Mouse (Mus musculus) kidney, adult 2 months (tissue): ENCODE measurements at regions not wholly inside any gene's neighbourhood (a gene's known extent, or its start where the extent isn't known, plus 50 kb on each side); places are given as distances from the start of the nearest gene placed in this dataset.

Source experiments
- DNase-seq: peaks from one replicate; pipeline ENCODE4 v3.0.0; 2021
- H3K27ac ChIP-seq: fragments of 200-500 bp; 2 replicates; pipeline ENCODE4 v1.5.1; 2012; ENCODE audit warnings: low read depth, low read length, control low read depth, inconsistent platforms; ENCODE audit not compliant: insufficient read depth
- H3K27me3 ChIP-seq: fragments of 200-500 bp; replicated peaks from 2 replicates; pipeline ENCODE4 v1.6.1; 2012; ENCODE audit warnings: mild to moderate bottlenecking, moderate library complexity, low read length, inconsistent platforms; ENCODE audit not compliant: control insufficient read depth, insufficient read depth
- H3K36me3 ChIP-seq: fragments of 200-500 bp; 2 replicates; pipeline ENCODE4 v1.6.1; 2012; ENCODE audit warnings: mild to moderate bottlenecking, moderate library complexity, low read length, inconsistent platforms; ENCODE audit not compliant: control insufficient read depth, insufficient read depth
- H3K4me1 ChIP-seq: fragments of 200-500 bp; 2 replicates; pipeline ENCODE4 v1.6.1; 2011; ENCODE audit warnings: low read length; ENCODE audit not compliant: control insufficient read depth, insufficient read depth
- H3K4me3 ChIP-seq: fragments of 200-500 bp; 2 replicates; pipeline ENCODE4 v1.5.1; 2011; ENCODE audit warnings: mild to moderate bottlenecking, low read depth, low read length, control low read depth; ENCODE audit not compliant: insufficient read depth
- CTCF ChIP-seq: fragments of 200-500 bp; conservative IDR thresholded peaks from 2 replicates; pipeline ENCODE4 v1.5.1; 2011; ENCODE audit warnings: low read depth, mild to moderate bottlenecking, control low read depth, low read length, moderate library complexity, mixed read lengths; ENCODE audit not compliant: insufficient read depth, insufficient read length
- POLR2A ChIP-seq: fragments of 200-500 bp; IDR thresholded peaks from one replicate; pipeline ENCODE4 v1.6.1; 2011; ENCODE audit warnings: low read depth, low read length, control low read depth
- WGBS: fragments of 180-500 bp; shearing (Covaris S2); methylation state at CpG from one replicate; pipeline ENCODE4 v1.1.7; 2018; 5-methylcytosine and 5-hydroxymethylcytosine counted together

DNA sequence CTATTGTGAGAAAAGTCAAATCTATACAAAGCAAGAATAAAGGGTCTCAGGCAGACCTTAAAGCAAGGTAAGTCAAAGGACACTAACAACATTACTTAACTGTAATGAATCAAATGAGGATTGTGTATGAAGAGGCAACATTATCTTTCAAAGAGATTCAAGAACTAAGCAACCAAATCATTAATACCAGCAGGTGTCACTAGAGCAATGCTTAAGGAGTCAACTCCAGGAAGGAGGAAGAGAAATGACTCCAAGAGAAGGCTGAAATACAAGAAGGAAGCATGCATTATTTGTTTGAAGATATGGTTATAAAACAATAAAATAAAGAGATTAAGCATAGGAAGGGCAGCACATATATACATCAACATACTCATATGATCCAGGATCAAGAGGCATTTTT lies 475.1 kb upstream of the Tnc start:
- peak; percentile 43 for DNase-seq
- no peaks in the 10 kb centered on the region for H3K27me3 ChIP-seq
- H3K4me1 ChIP-seq = no peaks in the 10 kb centered on the region
- no peak overlapping the region for H3K4me3 ChIP-seq
- no peak overlapping the region for H3K27ac ChIP-seq
- TF ChIP-seq CTCF (no peak), POLR2A (no peak)
- H3K36me3 ChIP-seq = no peaks in the 10 kb centered on the region

DNA sequence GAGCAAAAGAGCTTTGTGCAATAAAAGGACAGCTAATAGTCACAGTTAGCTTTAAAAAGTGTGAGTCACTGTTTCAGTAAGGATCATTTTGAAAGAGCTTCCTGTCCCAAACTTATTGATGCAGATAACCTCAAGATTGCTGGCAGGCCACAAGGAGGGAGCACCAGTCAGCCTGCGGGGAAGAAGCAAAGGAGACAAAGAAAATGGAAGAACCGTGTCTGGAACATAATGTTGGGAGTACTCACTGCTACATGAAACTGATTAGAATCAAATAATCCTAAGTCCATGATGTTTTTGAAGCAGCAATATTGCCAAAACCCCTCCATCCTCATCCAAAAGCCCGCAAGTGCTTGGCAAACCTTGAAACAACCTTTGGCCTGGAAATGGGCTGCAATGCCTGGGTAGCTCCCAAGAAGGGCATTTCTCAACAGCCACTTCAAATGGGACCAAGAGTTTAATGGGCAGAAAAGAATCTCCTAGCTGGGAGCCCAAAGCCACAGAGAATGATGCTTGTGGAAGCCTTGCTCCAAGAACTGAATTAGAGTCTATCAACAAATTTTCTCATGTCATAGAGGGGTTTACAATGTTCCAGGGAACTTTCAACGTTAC lies 481.0 kb upstream of the Tnc start:
- peak; percentile 12 for DNase-seq
- Histone ChIP-seq H3K27me3 (no peaks in the 10 kb centered on the region), H3K4me3 (no peak overlapping the region), H3K4me1 (no peaks in the 10 kb centered on the region), H3K36me3 (no peaks in the 10 kb centered on the region), H3K27ac (no peak overlapping the region)
- 70% methylated on average over 4 of the region's 4 CpGs for WGBS
- TF ChIP-seq POLR2A (no peak), CTCF (no peak)

- 54% methylated on average over 4 of the region's 4 CpGs for WGBS
- peak; percentile 48 for DNase-seq
- Histone ChIP-seq H3K4me3 (no peak overlapping the region), H3K4me1 (no peaks in the 10 kb centered on the region; the same call in 1 of the 2 replicates), H3K36me3 (no peaks in the 10 kb centered on the region), H3K27me3 (no peaks in the 10 kb centered on the region), H3K27ac (no peak overlapping the region)
- no peak for TF ChIP-seq POLR2A
- TF ChIP-seq CTCF = no peak
Measured at GRCm38 (mm10) chr4:64530585-64530984, 483.8 kb upstream of the Tnc start.

GRCm38 (mm10) chr4:64533019-64533418 lies 486.2 kb upstream of the Tnc start:
- TF ChIP-seq CTCF (no peak), POLR2A (no peak)
- Histone ChIP-seq H3K36me3 (no peaks in the 10 kb centered on the region), H3K27ac (no peak overlapping the region), H3K4me3 (no peak overlapping the region), H3K4me1 (no peaks in the 10 kb centered on the region; the same call in 1 of the 2 replicates), H3K27me3 (no peaks in the 10 kb centered on the region)
- peak; percentile 69 for DNase-seq
- WGBS = 32% methylated on average over 3 of the region's 3 CpGs

GRCm38 (mm10) chr4:64535554-64536253 lies 488.9 kb upstream of the Tnc start:
- Histone ChIP-seq H3K36me3 (no peaks in the 10 kb centered on the region), H3K4me1 (no peaks in the 10 kb centered on the region; the same call in 1 of the 2 replicates), H3K4me3 (no peak overlapping the region), H3K27ac (no peak overlapping the region), H3K27me3 (no peaks in the 10 kb centered on the region)
- DNase-seq = peak; percentile 23
- 44% methylated on average over 6 of the region's 6 CpGs for WGBS
- TF ChIP-seq CTCF = no peak
- no peak for TF ChIP-seq POLR2A

GRCm38 (mm10) chr4:64538009-64538408 lies 491.2 kb upstream of the Tnc start:
- no peak overlapping the region for H3K27ac ChIP-seq
- WGBS = 58% methylated on average over 4 of the region's 4 CpGs
- H3K27me3 ChIP-seq = no peaks in the 10 kb centered on the region
- no peaks in the 10 kb centered on the region; the same call in 1 of the 2 replicates for H3K4me1 ChIP-seq
- H3K4me3 ChIP-seq = no peak overlapping the region
- TF ChIP-seq POLR2A (no peak), CTCF (no peak)
- no peak for DNase-seq
- no peaks in the 10 kb centered on the region for H3K36me3 ChIP-seq

DNA sequence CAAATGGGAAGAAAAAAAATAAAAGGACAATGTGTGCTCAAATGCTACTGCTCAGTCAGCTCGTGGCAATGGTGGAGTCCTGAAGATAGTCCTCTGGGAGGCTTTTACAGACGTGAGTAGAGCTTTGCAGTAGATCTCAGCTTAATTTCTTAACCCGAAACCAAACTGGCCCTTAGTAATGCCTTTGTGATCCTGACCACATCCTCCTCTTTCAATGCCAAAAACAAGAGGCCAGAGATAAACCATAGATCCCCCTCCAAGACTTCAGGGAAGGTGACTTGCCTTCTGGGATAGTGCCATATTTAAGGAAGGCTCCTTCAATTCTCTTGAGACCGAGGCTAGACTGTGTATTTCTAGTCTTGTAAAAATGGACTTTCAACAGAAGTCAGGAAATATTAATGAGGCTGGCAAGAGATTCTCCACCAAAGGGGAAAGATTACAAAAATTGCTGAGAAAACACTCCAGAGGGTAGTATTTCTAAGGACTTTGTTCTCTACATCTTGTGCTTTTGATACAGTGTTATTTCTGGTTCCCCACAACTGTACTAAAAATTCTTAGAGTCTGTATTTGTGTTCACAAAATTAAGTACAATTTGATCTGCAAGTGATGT lies 497.9 kb upstream of the Tnc start:
- TF ChIP-seq POLR2A = no peak
- WGBS = 49% methylated on average over 4 of the region's 4 CpGs
- no peaks in the 10 kb centered on the region; the same call in 1 of the 2 replicates for H3K4me1 ChIP-seq
- H3K4me3 ChIP-seq = no peak overlapping the region
- H3K27me3 ChIP-seq = no peaks in the 10 kb centered on the region
- DNase-seq = peak; percentile 66
- H3K36me3 ChIP-seq = no peaks in the 10 kb centered on the region
- H3K27ac ChIP-seq = peak overlapping the region; percentile 88
